Mouse (Mus musculus): ENCODE data around the gene Psmb5. TPM values are rescaled to one million over a fixed set of nuclear protein-coding genes. Genes with fewer than 3 reads are reported as not detected.
A peak's percentile ranks its signal among the peaks of the same experiment; 100 is the strongest.

Gene Psmb5
- polyA plus RNA-seq, 1 experiment from 2014 or later, result 387 TPM

GRCm38 (mm10) chr14:54634182-54634581 is 16.4 kb upstream of the Psmb5 start:
- Histone ChIP-seq H3K9me3 (replicated peaks; ENCODE audit: low read length) (no peaks in the 10 kb centered on the region), H3K4me3 (replicated peaks; ENCODE audit: low read depth, low read length) (no peak overlapping the region), H3K4me1 (replicated peaks; ENCODE audit: insufficient read depth, low read length) (no peaks in the 10 kb centered on the region), H3K36me3 (ENCODE audit: insufficient read depth, low read length) (0 out of 2 replicates have a peak, but pooled peaks cover 4% of the 10 kb centered on the region), H3K27ac (no peak overlapping the region), H3K4me2 (ENCODE audit: low read length) (no peak overlapping the region), H3K27me3 (ENCODE audit: insufficient read depth, low read length) (no peaks in the 10 kb centered on the region), H3K9ac (ENCODE audit: low read depth, low read length) (no peak overlapping the region)
- 84% methylated on average over 4 of the region's 4 CpGs for WGBS
- peak; percentile 40; the same call in 1 of the 2 replicates for TF ChIP-seq CTCF (IDR thresholded peaks at IDR 0.05; ENCODE audit: low read depth)
- ATAC-seq (replicated peaks; ENCODE audit: low FRiP score, low read depth) (no peak), DNase-seq (ENCODE audit: low spot score) (no peak)

- no peak overlapping the region for H3K4me2 ChIP-seq (ENCODE audit: low read length)
- no peak overlapping the region for H3K4me3 ChIP-seq (replicated peaks; ENCODE audit: low read depth, low read length)
- WGBS, result 94% methylated on average over 37 of the region's 37 CpGs
- TF ChIP-seq CTCF (IDR thresholded peaks at IDR 0.05; ENCODE audit: low read depth), result no peak
- DNase-seq (ENCODE audit: low spot score) (no peak), ATAC-seq (replicated peaks; ENCODE audit: low FRiP score, low read depth) (no peak)
- no peak overlapping the region for H3K27ac ChIP-seq
- H3K36me3 ChIP-seq (ENCODE audit: insufficient read depth, low read length), result 0 out of 2 replicates have a peak, but pooled peaks cover 4% of the 10 kb centered on the region
- H3K27me3 ChIP-seq (ENCODE audit: insufficient read depth, low read length), result no peaks in the 10 kb centered on the region
- no peaks in the 10 kb centered on the region for H3K9me3 ChIP-seq (replicated peaks; ENCODE audit: low read length)
- no peaks in the 10 kb centered on the region for H3K4me1 ChIP-seq (replicated peaks; ENCODE audit: insufficient read depth, low read length)
- no peak overlapping the region for H3K9ac ChIP-seq (ENCODE audit: low read depth, low read length)
Measured at GRCm38 (mm10) chr14:54632252-54632651, 14.4 kb upstream of the Psmb5 start.

GRCm38 (mm10) chr14:54631240-54631599 is 13.4 kb upstream of the Psmb5 start:
- no peak overlapping the region for H3K4me3 ChIP-seq (replicated peaks; ENCODE audit: low read depth, low read length)
- H3K4me2 ChIP-seq (ENCODE audit: low read length), result no peak overlapping the region
- H3K27me3 ChIP-seq (ENCODE audit: insufficient read depth, low read length), result no peaks in the 10 kb centered on the region
- H3K27ac ChIP-seq, result no peak overlapping the region
- 0 out of 2 replicates have a peak, but pooled peaks cover 3% of the 10 kb centered on the region for H3K36me3 ChIP-seq (ENCODE audit: insufficient read depth, low read length)
- H3K4me1 ChIP-seq (replicated peaks; ENCODE audit: insufficient read depth, low read length), result no peaks in the 10 kb centered on the region
- ATAC-seq (replicated peaks; ENCODE audit: low FRiP score, low read depth), result no peak
- no peak for TF ChIP-seq CTCF (IDR thresholded peaks at IDR 0.05; ENCODE audit: low read depth)
- 80% methylated on average over 4 of the region's 4 CpGs for WGBS
- no peaks in the 10 kb centered on the region for H3K9me3 ChIP-seq (replicated peaks; ENCODE audit: low read length)
- no peak for DNase-seq (ENCODE audit: low spot score)
- H3K9ac ChIP-seq (ENCODE audit: low read depth, low read length), result no peak overlapping the region

- Histone ChIP-seq H3K4me3 (replicated peaks; ENCODE audit: low read depth, low read length) (no peak overlapping the region), H3K9me3 (replicated peaks; ENCODE audit: low read length) (no peaks in the 10 kb centered on the region), H3K27ac (no peak overlapping the region), H3K36me3 (ENCODE audit: insufficient read depth, low read length) (no peaks in the 10 kb centered on the region), H3K9ac (ENCODE audit: low read depth, low read length) (no peak overlapping the region), H3K27me3 (ENCODE audit: insufficient read depth, low read length) (no peaks in the 10 kb centered on the region), H3K4me1 (replicated peaks; ENCODE audit: insufficient read depth, low read length) (no peaks in the 10 kb centered on the region), H3K4me2 (ENCODE audit: low read length) (no peak overlapping the region)
- no peak for ATAC-seq (replicated peaks; ENCODE audit: low FRiP score, low read depth)
- no peak for TF ChIP-seq CTCF (IDR thresholded peaks at IDR 0.05; ENCODE audit: low read depth)
- 83% methylated on average over 11 of the region's 11 CpGs for WGBS
- DNase-seq (ENCODE audit: low spot score), result no peak
Measured at GRCm38 (mm10) chr14:54630583-54631239, 12.9 kb upstream of the Psmb5 start.

GRCm38 (mm10) chr14:54629797-54630196 is 12.0 kb upstream of the Psmb5 start:
- WGBS, result 90% methylated on average over 2 of the region's 2 CpGs

GRCm38 (mm10) chr14:54628103-54628502 is 10.3 kb upstream of the Psmb5 start:
- no peaks in the 10 kb centered on the region for H3K27me3 ChIP-seq (ENCODE audit: insufficient read depth, low read length)
- H3K36me3 ChIP-seq (ENCODE audit: insufficient read depth, low read length), result no peaks in the 10 kb centered on the region
- TF ChIP-seq CTCF (IDR thresholded peaks at IDR 0.05; ENCODE audit: low read depth), result no peak
- WGBS, result 75% methylated on average over 5 of the region's 5 CpGs
- no peak overlapping the region for H3K4me2 ChIP-seq (ENCODE audit: low read length)
- H3K9ac ChIP-seq (ENCODE audit: low read depth, low read length), result no peak overlapping the region
- ATAC-seq (replicated peaks; ENCODE audit: low FRiP score, low read depth) (no peak), DNase-seq (ENCODE audit: low spot score) (no peak)
- H3K4me3 ChIP-seq (replicated peaks; ENCODE audit: low read depth, low read length), result no peak overlapping the region
- H3K4me1 ChIP-seq (replicated peaks; ENCODE audit: insufficient read depth, low read length), result no peaks in the 10 kb centered on the region
- no peaks in the 10 kb centered on the region for H3K9me3 ChIP-seq (replicated peaks; ENCODE audit: low read length)
- H3K27ac ChIP-seq, result no peak overlapping the region

More at GRCm38 (mm10) chr14:54629797-54630196, 12.0 kb upstream of the Psmb5 start:
- ATAC-seq (replicated peaks; ENCODE audit: low FRiP score, low read depth) (no peak), DNase-seq (ENCODE audit: low spot score) (no peak)
- H3K36me3 ChIP-seq (ENCODE audit: insufficient read depth, low read length), result no peaks in the 10 kb centered on the region
- TF ChIP-seq CTCF (IDR thresholded peaks at IDR 0.05; ENCODE audit: low read depth), result no peak
- no peak overlapping the region for H3K4me3 ChIP-seq (replicated peaks; ENCODE audit: low read depth, low read length)
- no peaks in the 10 kb centered on the region for H3K9me3 ChIP-seq (replicated peaks; ENCODE audit: low read length)
- no peak overlapping the region for H3K4me2 ChIP-seq (ENCODE audit: low read length)
- H3K9ac ChIP-seq (ENCODE audit: low read depth, low read length), result no peak overlapping the region
- H3K27me3 ChIP-seq (ENCODE audit: insufficient read depth, low read length), result no peaks in the 10 kb centered on the region
- H3K4me1 ChIP-seq (replicated peaks; ENCODE audit: insufficient read depth, low read length), result no peaks in the 10 kb centered on the region
- H3K27ac ChIP-seq, result no peak overlapping the region

GRCm38 (mm10) chr14:54624976-54625375 is 7.2 kb upstream of the Psmb5 start:
- no peak for ATAC-seq (replicated peaks; ENCODE audit: low FRiP score, low read depth)
- H3K4me3 ChIP-seq (replicated peaks; ENCODE audit: low read depth, low read length), result no peak overlapping the region
- no peaks in the 10 kb centered on the region for H3K9me3 ChIP-seq (replicated peaks; ENCODE audit: low read length)
- H3K9ac ChIP-seq (ENCODE audit: low read depth, low read length), result no peak overlapping the region
- no peak for DNase-seq (ENCODE audit: low spot score)
- no peaks in the 10 kb centered on the region for H3K4me1 ChIP-seq (replicated peaks; ENCODE audit: insufficient read depth, low read length)
- H3K27ac ChIP-seq, result no peak overlapping the region
- no peaks in the 10 kb centered on the region for H3K36me3 ChIP-seq (ENCODE audit: insufficient read depth, low read length)
- 79% methylated on average over 10 of the region's 10 CpGs for WGBS
- no peak overlapping the region for H3K4me2 ChIP-seq (ENCODE audit: low read length)
- TF ChIP-seq CTCF (IDR thresholded peaks at IDR 0.05; ENCODE audit: low read depth), result no peak
- no peaks in the 10 kb centered on the region for H3K27me3 ChIP-seq (ENCODE audit: insufficient read depth, low read length)
